Mouse (Mus musculus): ENCODE results near the gene Tipin. TPM values are rescaled to one million over a fixed set of nuclear protein-coding genes. Genes with fewer than 3 reads are reported as not detected.

Gene Tipin
- polyA plus RNA-seq, 1 experiment from 2014 or later = 264 TPM

DNA sequence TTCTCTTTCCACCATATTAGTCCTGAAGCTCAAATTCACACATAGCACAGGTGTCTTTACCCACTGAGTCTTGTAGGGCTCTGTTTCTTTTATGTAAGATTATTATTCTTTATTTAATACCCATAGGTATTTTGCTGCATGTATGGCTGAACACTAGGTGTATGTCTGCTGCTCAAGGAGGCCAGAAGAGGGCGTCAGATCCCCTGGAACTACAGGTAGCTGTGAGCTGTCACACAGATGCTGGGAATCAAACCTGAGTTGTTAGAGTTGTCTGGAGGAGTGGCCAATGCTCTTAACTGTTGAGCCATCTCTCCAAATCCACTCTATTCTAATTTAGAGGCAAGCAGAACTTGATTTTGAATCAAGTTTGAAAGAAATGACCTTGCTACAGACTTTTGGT is 30.7 kb downstream of the Tipin start:
- Histone ChIP-seq H3K36me3 (peaks cover 65% of the 10 kb centered on the region), H3K9ac (replicated peaks) (no peak overlapping the region), H3K4me1 (replicated peaks) (no peaks in the 10 kb centered on the region), H3K9me3 (no peaks in the 10 kb centered on the region), H3K4me2 (no peak overlapping the region), H3K4me3 (replicated peaks) (no peak overlapping the region), H3K27ac (no peak overlapping the region), H3K27me3 (no peaks in the 10 kb centered on the region)
- ATAC-seq (ENCODE audit: insufficient number of reproducible peaks, insufficient read depth, low FRiP score, low TSS enrichment, low read depth) = no peak
- WGBS = 33% methylated on average over 1 of the region's 1 CpGs

DNA sequence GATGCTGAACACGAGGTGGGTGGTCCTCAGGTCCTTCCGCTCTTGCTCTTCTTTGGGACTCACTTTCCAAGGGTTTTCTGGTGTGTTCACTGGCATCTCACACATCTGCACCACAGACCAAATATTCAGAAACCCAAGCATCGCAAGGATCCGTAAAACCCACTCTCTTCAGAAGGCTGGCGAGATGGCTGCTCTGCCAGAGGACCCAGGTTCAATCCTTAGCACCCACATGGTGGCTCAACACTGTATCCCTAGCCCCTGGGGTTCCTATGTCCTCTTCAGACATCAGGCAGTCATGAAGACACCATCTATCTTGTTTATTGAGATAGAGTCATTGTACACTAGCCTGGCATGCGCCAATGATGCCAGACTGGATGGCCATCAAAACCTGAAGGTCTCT is 33.3 kb downstream of the Tipin start:
- H3K27me3 ChIP-seq = no peaks in the 10 kb centered on the region
- no peak overlapping the region for H3K27ac ChIP-seq
- no peak for ATAC-seq (ENCODE audit: insufficient number of reproducible peaks, insufficient read depth, low FRiP score, low TSS enrichment, low read depth)
- H3K4me3 ChIP-seq (replicated peaks) = no peak overlapping the region
- H3K9ac ChIP-seq (replicated peaks) = no peak overlapping the region
- H3K4me2 ChIP-seq = no peak overlapping the region
- peaks cover 72% of the 10 kb centered on the region for H3K36me3 ChIP-seq
- no peaks in the 10 kb centered on the region for H3K9me3 ChIP-seq
- WGBS = 95% methylated on average over 6 of the region's 6 CpGs
- H3K4me1 ChIP-seq (replicated peaks) = no peaks in the 10 kb centered on the region

DNA sequence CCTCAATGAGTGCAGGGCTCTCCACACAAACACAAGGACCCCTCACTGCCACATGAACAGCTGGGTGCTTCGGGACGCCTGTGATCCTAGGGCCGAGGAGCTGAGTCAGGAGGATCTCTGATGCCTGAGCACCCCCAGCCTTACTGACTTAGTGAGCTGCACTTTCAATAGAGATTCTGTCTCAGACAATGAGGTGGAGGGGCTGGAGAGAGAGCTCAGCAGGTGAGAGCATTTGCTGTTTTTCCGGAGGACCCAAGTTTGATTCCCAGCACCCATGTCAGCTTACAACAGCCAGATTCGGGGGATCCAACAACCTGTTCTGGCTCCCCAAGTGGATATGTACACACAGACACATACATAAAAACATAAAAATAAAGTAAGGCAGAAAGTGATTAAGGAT is 35.6 kb downstream of the Tipin start:
- Histone ChIP-seq H3K9ac (replicated peaks) (no peak overlapping the region), H3K4me1 (replicated peaks) (no peaks in the 10 kb centered on the region), H3K4me2 (no peak overlapping the region), H3K9me3 (no peaks in the 10 kb centered on the region), H3K4me3 (replicated peaks) (no peak overlapping the region), H3K27me3 (no peaks in the 10 kb centered on the region), H3K36me3 (peaks cover 79% of the 10 kb centered on the region), H3K27ac (no peak overlapping the region)
- no peak for ATAC-seq (ENCODE audit: insufficient number of reproducible peaks, insufficient read depth, low FRiP score, low TSS enrichment, low read depth)
- 97% methylated on average over 5 of the region's 5 CpGs for WGBS

DNA sequence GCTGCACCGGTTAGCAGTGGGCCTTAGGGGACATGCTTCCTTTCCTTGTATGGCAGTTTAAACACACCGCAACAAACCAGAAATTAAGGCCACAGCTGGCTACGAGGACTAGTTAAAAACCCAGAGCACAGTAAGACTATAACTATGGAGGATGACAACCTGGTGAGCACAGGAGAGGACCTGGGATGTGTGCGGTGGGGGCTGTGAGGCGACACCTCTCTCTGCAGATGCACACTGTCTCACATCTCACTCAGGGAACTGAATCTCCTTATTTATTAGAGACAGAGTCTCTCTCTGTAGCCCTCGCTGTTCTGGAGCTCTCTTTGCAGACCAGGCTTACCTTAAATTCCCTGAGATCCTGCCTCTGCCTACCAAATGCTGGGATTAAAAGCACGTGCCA is 42.6 kb downstream of the Tipin start:
- 90% methylated on average over 7 of the region's 7 CpGs for WGBS
- Histone ChIP-seq H3K4me1 (replicated peaks) (no peaks in the 10 kb centered on the region), H3K4me2 (no peak overlapping the region), H3K9ac (replicated peaks) (no peak overlapping the region), H3K9me3 (no peaks in the 10 kb centered on the region), H3K27me3 (no peaks in the 10 kb centered on the region), H3K36me3 (peaks cover 87% of the 10 kb centered on the region), H3K4me3 (replicated peaks) (no peak overlapping the region), H3K27ac (no peak overlapping the region)
- ATAC-seq (ENCODE audit: insufficient number of reproducible peaks, insufficient read depth, low FRiP score, low TSS enrichment, low read depth) = no peak

DNA sequence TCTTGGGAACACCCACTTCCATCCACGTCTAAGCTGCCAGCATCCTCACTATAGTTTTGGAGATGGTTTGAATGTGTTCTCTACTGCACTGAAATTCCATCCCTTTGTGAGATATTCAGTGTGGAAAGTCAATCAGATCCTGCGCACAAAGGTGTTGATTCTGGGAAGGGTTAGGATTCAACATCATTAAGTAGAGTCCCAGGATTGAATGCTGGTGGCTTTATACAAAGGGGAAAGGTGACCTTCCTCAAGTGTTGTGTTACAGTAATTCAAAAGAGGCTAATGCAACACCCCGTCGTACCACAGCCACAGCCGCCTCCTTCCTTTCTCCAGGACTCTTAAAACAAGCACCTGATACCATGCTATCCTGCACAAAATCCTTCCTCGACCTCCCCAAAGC is 54.4 kb downstream of the Tipin start:
- Histone ChIP-seq H3K9me3 (no peaks in the 10 kb centered on the region), H3K27me3 (no peaks in the 10 kb centered on the region), H3K27ac (no peak overlapping the region), H3K9ac (replicated peaks) (no peak overlapping the region), H3K36me3 (peaks cover 33% of the 10 kb centered on the region), H3K4me1 (replicated peaks) (peaks cover 11% of the 10 kb centered on the region), H3K4me2 (no peak overlapping the region), H3K4me3 (replicated peaks) (no peak overlapping the region)
- 91% methylated on average over 6 of the region's 6 CpGs for WGBS
- ATAC-seq (ENCODE audit: insufficient number of reproducible peaks, insufficient read depth, low FRiP score, low TSS enrichment, low read depth) = no peak

DNA sequence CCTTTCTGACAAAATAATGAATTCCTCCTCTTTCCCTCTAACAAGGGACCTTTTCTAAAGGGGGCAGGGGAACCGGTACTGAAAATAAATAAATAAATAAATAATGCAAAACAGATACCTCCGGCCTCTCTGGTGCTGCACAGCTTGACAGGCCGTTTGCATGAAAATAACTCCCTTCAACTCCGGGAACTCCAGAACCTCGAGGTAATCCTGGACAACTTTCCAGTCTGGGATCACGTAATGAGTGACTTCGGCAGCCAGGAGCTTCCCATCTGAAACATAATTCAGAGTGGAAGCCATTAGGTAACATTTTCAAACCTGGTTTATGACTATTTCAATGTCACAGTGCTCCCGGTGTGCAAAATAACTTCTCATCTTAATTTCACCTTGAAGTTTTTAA is 58.0 kb downstream of the Tipin start:
- peak overlapping the region; percentile 74; the same call in 1 of the 2 replicates for H3K4me3 ChIP-seq (replicated peaks)

DNA sequence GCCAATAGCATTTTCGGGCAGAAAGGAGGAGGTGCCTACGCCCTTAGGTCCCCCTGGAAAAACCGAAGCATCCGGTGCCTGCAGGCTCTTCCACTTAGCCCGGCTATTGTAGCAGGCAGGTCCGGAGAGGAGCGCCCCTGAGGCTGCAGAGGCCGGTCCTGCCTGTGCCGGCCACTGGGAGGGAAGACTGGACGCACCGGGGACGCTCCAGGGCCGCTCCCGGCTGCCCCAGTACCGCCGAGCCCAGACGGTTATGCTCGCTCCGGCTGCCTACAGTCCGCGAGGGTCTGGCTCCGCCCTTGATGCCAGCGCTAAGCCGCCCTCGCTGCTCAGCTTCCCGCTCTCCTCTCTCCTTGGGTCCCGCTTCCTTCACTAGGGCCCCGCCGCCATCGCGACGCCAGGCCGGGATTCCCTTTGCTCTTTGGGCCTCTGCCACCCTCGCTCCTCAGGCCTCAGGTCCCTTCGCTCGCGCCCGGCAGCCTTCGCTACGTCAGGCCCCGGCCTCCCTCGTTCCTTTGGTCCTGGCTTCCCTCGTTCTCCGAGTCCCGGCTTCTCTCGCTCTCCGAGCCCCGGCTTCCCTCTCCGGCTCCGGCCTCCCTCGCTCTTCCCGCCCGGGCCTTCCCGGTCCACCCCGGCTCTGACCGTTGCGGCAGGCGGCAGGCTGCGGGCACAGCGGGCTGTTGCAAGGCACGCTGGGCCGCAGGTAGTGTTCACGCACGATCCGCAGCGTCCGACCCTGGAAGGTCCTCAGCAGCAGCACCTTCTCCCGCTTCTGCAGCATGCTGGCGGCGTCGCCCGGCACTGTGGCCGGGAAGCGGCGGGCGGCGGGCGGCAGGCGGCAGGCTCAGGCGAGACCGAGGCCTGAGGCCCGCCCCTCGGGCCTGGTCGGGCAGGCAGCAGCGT is 59.2 kb downstream of the Tipin start:
- H3K27me3 ChIP-seq = no peaks in the 10 kb centered on the region
- H3K4me1 ChIP-seq (replicated peaks) = peaks cover 19% of the 10 kb centered on the region
- peak overlapping the region; percentile 74 for H3K4me3 ChIP-seq (replicated peaks)
- peak overlapping the region; percentile 100 for H3K27ac ChIP-seq
- ATAC-seq (ENCODE audit: insufficient number of reproducible peaks, insufficient read depth, low FRiP score, low TSS enrichment, low read depth) = peak; percentile 83
- H3K9me3 ChIP-seq = no peaks in the 10 kb centered on the region
- H3K9ac ChIP-seq (replicated peaks) = peak overlapping the region; percentile 99
- whole genome bisulfite sequencing = under 1% methylated on average over 82 of the region's 85 CpGs
- peaks cover 14% of the 10 kb centered on the region for H3K36me3 ChIP-seq
- peak overlapping the region; percentile 71 for H3K4me2 ChIP-seq

More for the DNA sequence above, 58.0 kb downstream of the Tipin start:
- peak overlapping the region; percentile 71 for H3K4me2 ChIP-seq
- 16% methylated on average over 8 of the region's 8 CpGs for WGBS
- H3K27ac ChIP-seq = no peak overlapping the region
- no peaks in the 10 kb centered on the region for H3K9me3 ChIP-seq
- H3K27me3 ChIP-seq = no peaks in the 10 kb centered on the region
- ATAC-seq (ENCODE audit: insufficient number of reproducible peaks, insufficient read depth, low FRiP score, low TSS enrichment, low read depth) = no peak
- H3K36me3 ChIP-seq = peaks cover 21% of the 10 kb centered on the region
- H3K9ac ChIP-seq (replicated peaks) = no peak overlapping the region
- H3K4me1 ChIP-seq (replicated peaks) = peaks cover 19% of the 10 kb centered on the region

DNA sequence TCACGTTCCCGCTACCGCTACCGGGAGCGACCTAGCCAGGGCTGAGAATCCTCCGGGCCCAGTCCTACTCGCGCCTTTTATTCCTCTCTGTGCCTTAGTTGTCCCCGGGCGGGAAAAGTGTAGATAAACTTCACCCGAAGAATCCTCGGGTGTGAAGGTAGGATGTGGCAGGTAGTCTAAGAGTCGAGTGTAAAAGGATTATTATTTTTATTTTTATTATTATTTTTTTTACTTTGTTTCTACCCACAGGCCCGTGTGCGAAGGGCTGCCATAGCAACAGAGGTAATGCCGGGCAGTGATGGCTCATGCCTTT is 59.8 kb downstream of the Tipin start, which contains the start of gene Dis3l:
Gene Dis3l, minus strand, starts transcription at position 35 of the 313 bp plus-strand sequence.
- H3K27me3 ChIP-seq = no peaks in the 10 kb centered on the region
- WGBS = 14% methylated on average over 16 of the region's 16 CpGs
- peaks cover 19% of the 10 kb centered on the region for H3K4me1 ChIP-seq (replicated peaks)
- no peaks in the 10 kb centered on the region for H3K9me3 ChIP-seq
- peak within 1 kb of the TSS; percentile 74 for H3K4me3 ChIP-seq (replicated peaks)
- peak within 1 kb of the TSS; percentile 99 for H3K9ac ChIP-seq (replicated peaks)
- peak within 1 kb of the TSS; percentile 71 for H3K4me2 ChIP-seq
- peaks cover 8% of the 10 kb centered on the region for H3K36me3 ChIP-seq
- no peak for ATAC-seq (ENCODE audit: insufficient number of reproducible peaks, insufficient read depth, low FRiP score, low TSS enrichment, low read depth)
- peak within 1 kb of the TSS; percentile 100 for H3K27ac ChIP-seq

DNA sequence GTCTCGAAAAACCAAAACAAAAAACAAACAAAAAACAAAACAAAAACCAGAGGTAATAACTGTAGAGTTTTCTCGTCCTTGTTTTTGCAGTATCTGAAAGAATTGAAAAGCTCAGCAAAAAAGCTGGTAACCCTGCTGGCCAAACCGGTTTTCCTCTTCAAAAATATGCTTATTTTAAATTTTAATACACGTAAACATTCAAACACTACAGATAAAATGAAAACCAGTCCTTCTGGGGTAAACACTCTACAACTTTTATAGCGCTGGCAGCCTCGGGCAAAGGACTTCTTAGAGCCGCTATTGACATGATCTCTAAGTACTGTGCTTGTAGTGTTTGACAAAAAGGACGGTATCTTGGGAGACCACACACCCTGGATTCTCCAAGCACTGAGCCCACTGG is 60.3 kb downstream of the Tipin start:
- no peaks in the 10 kb centered on the region for H3K9me3 ChIP-seq
- WGBS = 46% methylated on average over 8 of the region's 8 CpGs
- no peaks in the 10 kb centered on the region for H3K27me3 ChIP-seq
- H3K9ac ChIP-seq (replicated peaks) = no peak overlapping the region
- H3K27ac ChIP-seq = peak overlapping the region; percentile 100
- H3K4me1 ChIP-seq (replicated peaks) = peaks cover 19% of the 10 kb centered on the region
- H3K4me3 ChIP-seq (replicated peaks) = peak overlapping the region; percentile 74
- 0 out of 2 replicates have a peak, but pooled peaks cover 3% of the 10 kb centered on the region for H3K36me3 ChIP-seq
- ATAC-seq (ENCODE audit: insufficient number of reproducible peaks, insufficient read depth, low FRiP score, low TSS enrichment, low read depth) = no peak
- H3K4me2 ChIP-seq = peak overlapping the region; percentile 71

DNA sequence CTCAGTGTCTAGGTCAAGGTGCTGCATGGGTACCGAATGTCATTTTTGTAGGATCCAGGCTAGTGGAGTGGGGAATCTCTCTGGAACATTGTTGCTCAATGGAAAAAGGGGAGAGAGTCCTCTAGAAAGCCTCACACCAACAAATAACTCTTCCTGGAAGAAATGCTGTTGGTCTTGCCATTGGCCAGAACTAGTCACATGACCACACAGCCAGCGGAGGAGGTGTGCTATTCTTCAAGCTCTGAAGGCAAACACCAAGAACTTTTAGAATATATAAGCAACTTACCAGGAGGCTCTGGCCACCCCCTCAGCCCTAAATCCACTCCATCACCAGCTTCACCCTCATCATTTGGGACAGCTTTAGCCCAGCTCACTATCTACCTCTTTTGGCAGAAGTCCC is 62.3 kb downstream of the Tipin start:
- ATAC-seq (ENCODE audit: insufficient number of reproducible peaks, insufficient read depth, low FRiP score, low TSS enrichment, low read depth) = no peak
- no peaks in the 10 kb centered on the region for H3K27me3 ChIP-seq
- H3K4me3 ChIP-seq (replicated peaks) = no peak overlapping the region
- no peaks in the 10 kb centered on the region for H3K36me3 ChIP-seq
- WGBS = 96% methylated on average over 2 of the region's 2 CpGs
- no peaks in the 10 kb centered on the region for H3K9me3 ChIP-seq
- H3K4me1 ChIP-seq (replicated peaks) = peaks cover 19% of the 10 kb centered on the region
- no peak overlapping the region for H3K27ac ChIP-seq
- H3K9ac ChIP-seq (replicated peaks) = no peak overlapping the region
- no peak overlapping the region for H3K4me2 ChIP-seq

DNA sequence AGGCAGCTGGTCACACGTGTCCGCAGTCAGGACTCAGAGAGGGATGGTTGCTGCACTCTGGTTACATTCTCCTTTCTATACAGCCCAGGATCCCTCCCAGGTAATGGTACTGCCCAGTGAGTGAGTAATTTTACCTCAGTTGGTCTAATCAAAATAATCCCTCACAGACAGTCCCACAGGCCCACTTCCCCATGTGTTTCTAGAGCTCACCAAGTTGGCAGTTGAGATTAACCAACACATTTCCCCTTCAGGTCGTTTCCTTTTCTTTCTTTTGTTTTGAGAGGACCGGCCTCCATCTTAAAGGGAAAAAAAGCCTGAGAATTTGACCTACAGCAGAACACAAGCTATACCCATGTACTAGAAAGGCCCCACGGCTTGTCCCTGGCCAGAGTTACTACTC is 64.5 kb downstream of the Tipin start:
- Histone ChIP-seq H3K9me3 (no peaks in the 10 kb centered on the region), H3K4me3 (replicated peaks) (no peak overlapping the region), H3K4me2 (no peak overlapping the region), H3K36me3 (no peaks in the 10 kb centered on the region), H3K27ac (no peak overlapping the region), H3K9ac (replicated peaks) (no peak overlapping the region), H3K4me1 (replicated peaks) (peaks cover 18% of the 10 kb centered on the region), H3K27me3 (no peaks in the 10 kb centered on the region)
- WGBS = 63% methylated on average over 5 of the region's 5 CpGs
- no peak for ATAC-seq (ENCODE audit: insufficient number of reproducible peaks, insufficient read depth, low FRiP score, low TSS enrichment, low read depth)

DNA sequence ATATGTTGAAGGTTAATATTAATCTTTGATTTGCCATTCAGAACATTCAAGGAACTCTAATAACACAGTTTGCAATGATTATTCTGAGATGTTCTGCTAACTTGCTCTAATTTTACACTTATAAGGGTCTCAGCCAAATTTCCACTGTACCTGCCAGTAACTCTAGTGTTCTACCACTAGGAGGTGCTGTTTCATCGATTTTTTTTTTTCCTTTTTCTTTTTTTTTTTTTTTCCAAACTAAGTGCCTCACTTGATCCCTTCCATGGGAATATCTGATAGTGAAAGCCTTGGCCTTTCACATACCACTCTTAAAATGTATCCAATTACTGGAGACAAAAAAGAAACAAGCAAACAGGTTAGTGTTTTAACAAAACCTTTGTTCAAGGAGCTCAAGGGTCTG is 66.0 kb downstream of the Tipin start:
- no peaks in the 10 kb centered on the region for H3K9me3 ChIP-seq
- H3K4me1 ChIP-seq (replicated peaks) = peaks cover 10% of the 10 kb centered on the region
- H3K4me3 ChIP-seq (replicated peaks) = no peak overlapping the region
- H3K9ac ChIP-seq (replicated peaks) = no peak overlapping the region
- no peak for ATAC-seq (ENCODE audit: insufficient number of reproducible peaks, insufficient read depth, low FRiP score, low TSS enrichment, low read depth)
- H3K27me3 ChIP-seq = no peaks in the 10 kb centered on the region
- H3K4me2 ChIP-seq = no peak overlapping the region
- no peak overlapping the region for H3K27ac ChIP-seq
- H3K36me3 ChIP-seq = no peaks in the 10 kb centered on the region
- WGBS = 0% methylated on average over 1 of the region's 1 CpGs
